Mouse (Mus musculus) heart, adult 2 months (tissue): ENCODE results near the gene Tmem273.

ENCODE experiments used
- CTCF ChIP-seq: fragments of 200-600 bp; IDR thresholded peaks from 2 replicates; pipeline ENCODE4 v1.8.1; 2022; ENCODE audit warnings: antibody characterized with exemption, mild to moderate bottlenecking, moderate library complexity
- POLR2A ChIP-seq: fragments of 200-500 bp; IDR thresholded peaks from 2 replicates; pipeline ENCODE4 v1.6.1; 2011; ENCODE audit warnings: mild to moderate bottlenecking, low read depth, low read length, control low read depth; ENCODE audit not compliant: insufficient read depth

DNA sequence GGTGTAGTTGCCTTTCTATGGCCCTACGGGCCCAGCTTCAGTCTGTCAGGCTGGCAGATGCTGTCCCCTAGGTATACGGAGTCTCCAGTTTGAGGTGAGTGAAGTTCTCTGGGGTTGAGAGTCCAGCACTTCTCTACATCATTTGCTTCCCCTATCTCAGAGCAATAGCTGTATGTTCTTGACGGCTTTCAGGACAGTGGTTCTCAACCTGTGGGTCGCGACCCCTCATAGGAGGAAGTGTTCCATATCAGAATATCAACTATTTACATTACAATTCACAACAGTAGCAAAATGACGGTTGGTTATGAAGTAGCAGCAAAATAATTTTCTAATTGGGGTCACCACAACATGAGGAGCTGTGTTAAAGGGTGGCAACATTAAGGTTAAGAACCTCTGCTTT lies 35.0 kb upstream of the Tmem273 start:
- TF ChIP-seq POLR2A (no peak), CTCF (no peak)
